Mouse (Mus musculus) spleen, postnatal 36 days (tissue): ENCODE measurements around the gene Gm8374.
"Not testable (repeated sequence)": the region's sequence is repeated elsewhere in the genome, so short reads cannot be mapped to it uniquely, and the experiment has no call there.

ENCODE experiments used
- DNase-seq, 2 experiments: peaks; one replicate each; pipeline ENCODE4 v3.0.0; 2022; ENCODE audit warnings: low spot score in 2 of 2, mixed read lengths in 1 of 2

The Gm8374 gene

DNA sequence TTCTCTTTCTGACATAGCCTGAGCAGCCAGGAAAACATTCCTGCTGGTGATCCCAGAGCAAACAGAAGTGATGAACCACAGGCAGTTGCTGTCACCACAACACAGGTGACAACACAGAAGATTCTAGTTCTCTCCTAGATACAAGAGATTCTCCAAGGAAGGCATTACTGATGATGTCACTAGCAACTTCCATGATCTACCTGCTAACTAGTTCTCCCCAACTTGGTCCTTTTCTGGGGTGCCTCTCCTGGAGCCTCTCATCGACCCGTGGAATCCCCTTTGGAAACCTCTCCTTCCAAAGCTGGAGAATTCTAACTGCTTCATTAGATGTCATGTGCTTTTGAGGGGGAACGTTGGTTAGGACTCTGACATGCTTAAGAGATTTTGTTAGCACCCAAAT is at the start of gene Gm8374:
TSS of gene Gm8374 (minus strand) at position 101 of the 400 bp plus-strand sequence.
- DNase-seq = not testable (repeated sequence)

DNA sequence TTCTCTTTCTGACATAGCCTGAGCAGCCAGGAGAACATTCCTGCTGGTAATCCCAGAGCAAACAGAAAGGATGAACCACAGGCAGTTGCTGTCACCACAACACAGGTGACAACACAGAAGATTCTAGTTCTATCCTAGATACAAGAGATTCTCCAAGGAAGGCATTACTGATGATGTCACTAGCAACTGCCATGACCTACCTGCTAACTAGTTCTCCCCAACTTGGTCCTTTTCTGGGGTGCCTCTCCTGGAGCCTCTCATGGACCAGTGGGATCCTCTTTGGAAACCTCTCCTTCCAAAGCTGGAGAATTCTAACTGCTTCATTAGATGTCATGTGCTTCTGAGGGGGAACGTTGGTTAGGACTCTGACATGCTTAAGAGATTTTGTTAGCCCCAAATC is 32.6 kb downstream of the Gm8374 start, which contains the start of gene Gm5797:
TSS of gene Gm5797 (minus strand) at position 101 of the 400 bp plus-strand sequence.
- DNase-seq = not testable (repeated sequence)

DNA sequence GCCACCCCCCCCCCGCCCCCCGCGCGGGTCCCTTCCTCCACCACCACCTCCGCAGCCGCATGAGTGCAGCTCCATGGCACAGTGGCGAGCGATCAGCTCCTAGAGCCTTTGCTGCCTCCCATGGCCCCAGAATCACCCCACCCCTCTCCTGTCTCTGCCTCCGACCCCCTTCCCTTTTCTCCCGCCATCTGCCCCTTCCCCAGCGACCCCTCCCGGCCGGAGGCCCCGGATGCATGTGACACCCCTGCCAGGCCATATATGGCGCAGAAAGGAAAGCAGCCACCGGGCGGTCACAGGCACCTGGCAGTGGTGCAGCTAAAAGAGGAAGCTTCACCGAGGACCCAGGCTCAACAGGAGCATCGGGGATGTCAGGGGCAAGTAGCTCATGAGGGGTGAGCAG is 49.8 kb downstream of the Gm8374 start:
- DNase-seq = peak; percentile 0 to 2

DNA sequence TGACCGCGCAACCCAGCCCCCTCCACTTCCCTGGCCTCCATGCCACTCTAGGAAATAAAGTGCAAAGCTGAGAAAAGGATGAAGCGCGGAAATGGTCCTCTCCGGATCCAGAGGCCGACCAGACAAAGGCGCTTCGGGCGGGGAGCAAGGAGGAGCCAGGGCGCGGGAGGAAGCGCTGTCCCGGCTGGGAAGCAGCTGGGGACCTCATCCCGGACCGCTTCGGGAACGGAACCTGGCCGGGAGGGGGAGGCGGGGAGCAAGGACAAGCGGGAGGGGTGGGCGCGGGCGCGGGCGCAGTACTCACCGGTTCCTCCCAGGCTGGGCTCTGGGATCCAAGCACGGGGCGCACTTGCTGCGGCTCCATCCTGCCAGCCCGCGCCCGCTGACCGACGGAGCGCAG is 50.3 kb downstream of the Gm8374 start, which contains the start of gene Gm3739:
TSS of gene Gm3739 (minus strand) at position 389 of the 400 bp plus-strand sequence.
- DNase-seq = not testable (repeated sequence)
